In the genomic region with DNA sequence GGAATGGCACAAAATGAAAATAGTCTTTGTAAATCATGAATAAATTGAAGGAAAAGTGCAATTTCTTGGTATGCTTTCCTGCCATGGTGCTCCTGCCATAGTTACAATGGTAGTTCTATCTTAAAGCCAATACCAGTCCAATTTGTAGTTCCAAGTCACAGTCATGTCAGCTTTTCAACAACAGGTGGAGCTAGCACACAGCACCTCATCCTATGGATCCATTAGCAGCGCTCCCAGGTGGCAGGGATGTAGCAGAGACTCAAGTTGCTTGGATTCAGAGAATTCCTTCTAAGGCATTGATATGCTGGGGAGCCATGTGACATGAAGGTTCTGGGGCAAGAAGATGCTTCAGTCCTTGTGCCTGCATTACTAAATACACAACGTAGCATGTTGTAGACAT, we compare ENCODE assay signal across 10 mouse cellular contexts. TPM values are rescaled to one million over a fixed set of nuclear protein-coding genes. Genes with fewer than 3 reads are reported as not detected.
A peak's percentile ranks its signal among the peaks of the same experiment; 100 is the strongest.
DNase-seq lines count a peak whose midpoint lies in the region; ATAC-seq and TF ChIP-seq lines count a peak whose summit lies in the region.
"Had no signal": no experiment of that assay in that cellular context is flagged by ENCODE, and none has a peak within 500 bp of the region (broad histone marks: within the 10 kb centered on the region; RNA-seq: fewer than 3 reads in every experiment).

No protein-coding gene starts in this region.

- H3K4me2 ChIP-seq in heart, embryonic 12.5 days = no peak overlapping the region

- no peak for TF ChIP-seq POLR2A in liver, adult 2 months (IDR thresholded peaks at IDR 0.05; ENCODE audit: extremely low read depth, insufficient read depth, low read length)

- H3K4me3 ChIP-seq in liver, adult 2 months (ENCODE audit: insufficient read depth, low read depth, low read length) = no peak overlapping the region
- no peak overlapping the region for H3K4me3 ChIP-seq in embryonic facial prominence, embryonic 10.5 days
- no peak overlapping the region for H3K4me3 ChIP-seq in heart, embryonic 12.5 days

- H3K27me3 ChIP-seq in liver, adult 2 months (ENCODE audit: control insufficient read depth, insufficient read depth, low read length) = no peaks in the 10 kb centered on the region
- H3K27me3 ChIP-seq in embryonic facial prominence, embryonic 10.5 days (replicated peaks; ENCODE audit: low read depth, poor library complexity, severe bottlenecking) = no peaks in the 10 kb centered on the region
- H3K27me3 ChIP-seq in heart, embryonic 12.5 days (replicated peaks) = 0 out of 2 replicates have a peak, but pooled peaks cover 3% of the 10 kb centered on the region

- no peak for ATAC-seq in heart, embryonic 12.5 days (ENCODE audit: insufficient number of reproducible peaks, low FRiP score)

- H3K4me1 ChIP-seq in liver, adult 2 months (ENCODE audit: control insufficient read depth, insufficient read depth, low read length) = no peaks in the 10 kb centered on the region
- H3K4me1 ChIP-seq in embryonic facial prominence, embryonic 10.5 days = no peaks in the 10 kb centered on the region
- no peaks in the 10 kb centered on the region for H3K4me1 ChIP-seq in heart, embryonic 12.5 days (replicated peaks)

- peak; percentile 24; the same call in 1 of the 2 replicates for TF ChIP-seq CTCF in liver, adult 2 months (IDR thresholded peaks at IDR 0.05; ENCODE audit: low read depth, low read length)

- no peak overlapping the region for H3K27ac ChIP-seq in liver, adult 2 months (replicated peaks; ENCODE audit: insufficient read depth, low read depth, low read length)
- H3K27ac ChIP-seq in embryonic facial prominence, embryonic 10.5 days (replicated peaks) = no peak overlapping the region
- H3K27ac ChIP-seq in heart, embryonic 12.5 days (ENCODE audit: poor library complexity, severe bottlenecking) = no peak overlapping the region

- peak; percentile 23 for DNase-seq in adrenal gland, postnatal 10 days
- DNase-seq in adrenal gland, adult 18-20 months (ENCODE audit: low spot score in 2 of 2) = no peak
- peak; percentile 14 for DNase-seq in liver, adult 2 months (ENCODE audit: extremely low read depth, low read depth, low spot score)
- no peak for DNase-seq in liver
- DNase-seq in embryonic facial prominence, embryonic 10.5 days (ENCODE audit: low spot score) = peak; percentile 33
- DNase-seq in retina, embryonic 14.5 days (ENCODE audit: low spot score) = peak; percentile 69
- no peak for DNase-seq in right cerebral cortex, postnatal 36 days (ENCODE audit: low spot score in 2 of 2)
- DNase-seq: heart, postnatal 36 days had no signal

- H3K9me3 ChIP-seq in embryonic facial prominence, embryonic 10.5 days = no peaks in the 10 kb centered on the region
- no peaks in the 10 kb centered on the region for H3K9me3 ChIP-seq in heart, embryonic 12.5 days (replicated peaks)

- 49% methylated on average over 2 of the region's 2 CpGs for WGBS in liver, adult 2 months
- WGBS in embryonic facial prominence, embryonic 10.5 days = 34% methylated on average over 2 of the region's 2 CpGs
- 45% methylated on average over 2 of the region's 2 CpGs for WGBS in heart, embryonic 12.5 days

- H3K79me2 ChIP-seq in liver, adult 2 months (ENCODE audit: control insufficient read depth, insufficient read depth, low read length) = no peaks in the 10 kb centered on the region

- H3K36me3 ChIP-seq in liver, adult 2 months (ENCODE audit: control insufficient read depth, insufficient read depth, low read length) = no peaks in the 10 kb centered on the region
- H3K36me3 ChIP-seq in embryonic facial prominence, embryonic 10.5 days (replicated peaks) = no peaks in the 10 kb centered on the region
- H3K36me3 ChIP-seq in heart, embryonic 12.5 days = no peaks in the 10 kb centered on the region

- H3K9ac ChIP-seq in liver, adult 2 months (ENCODE audit: low read depth, low read length) = no peak overlapping the region
- no peak overlapping the region for H3K9ac ChIP-seq in heart, embryonic 12.5 days

RNA-seq across cellular contexts. Expression of a gene that starts 19.8 kb away (rescaled TPM):
- total RNA-seq in adrenal gland, postnatal 10 days (2021) = 10 to 100 TPM; 55.6 to 60.8 TPM
- 10 to 100 TPM; 47.0 to 59.5 TPM for total RNA-seq in adrenal gland, adult 18-20 months (2021)
- 35.9 and 43.6 TPM in 2 replicates for total RNA-seq in liver, adult 2 months (2014; rRNA removed)
- 10.2 and 11.0 TPM in 2 replicates for polyA plus RNA-seq in liver, adult 2 months (2012; rRNA removed)
- 63.0 and 63.1 TPM in 2 replicates for polyA plus RNA-seq in embryonic facial prominence, embryonic 10.5 days (2016; fragmentation: Nextera tagmentation; extraction: Ambion mirVana)
- 103 and 106 TPM in 2 replicates for polyA plus RNA-seq in heart, embryonic 12.5 days (2016; fragmentation: Nextera tagmentation; extraction: Ambion mirVana)

RNA-seq across cellular contexts. Expression of a gene that starts 51.5 kb away (rescaled TPM):
- 10 to 100 TPM; 14.7 to 14.8 TPM for total RNA-seq in adrenal gland, postnatal 10 days (2021)
- 10 to 100 TPM in 1 of 2 experiments, 1 to 10 TPM in 1; 9.2 to 22.5 TPM for total RNA-seq in adrenal gland, adult 18-20 months (2021)
- 0.09 and 0.34 TPM in 2 replicates for total RNA-seq in liver, adult 2 months (2014; rRNA removed)
- polyA plus RNA-seq in liver, adult 2 months (2012; rRNA removed) = 0.07 TPM in 2 replicates
- 5.7 and 6.5 TPM in 2 replicates for polyA plus RNA-seq in embryonic facial prominence, embryonic 10.5 days (2016; fragmentation: Nextera tagmentation; extraction: Ambion mirVana)
- polyA plus RNA-seq in heart, embryonic 12.5 days (2016; fragmentation: Nextera tagmentation; extraction: Ambion mirVana) = 8.5 and 10.3 TPM in 2 replicates
- total RNA-seq: neutrophil, adult 5-6 weeks had no signal

Comparison
In these comparisons a context has a peak if more than half of its experiments do, and no peak if none do; other contexts are left out.
1. DNase-seq: peak in adrenal gland, postnatal 10 days (single experiment), liver, adult 2 months (single experiment), embryonic facial prominence, embryonic 10.5 days (single experiment) and retina, embryonic 14.5 days (single experiment); none in adrenal gland, adult 18-20 months (0 of 2), liver (single experiment) and right cerebral cortex, postnatal 36 days (0 of 2).